ENCODE assay signal across 8 mouse cellular contexts in genomic region chr2:144010282-144011044, GRCm38 (mm10). TPM values are rescaled to one million over a fixed set of nuclear protein-coding genes. Genes with fewer than 3 reads are reported as not detected.
DNase-seq lines count a peak whose midpoint lies in the region; ATAC-seq and TF ChIP-seq lines count a peak whose summit lies in the region.

No protein-coding gene starts in this region.

- intact Hi-C loops in gastrocnemius, adult 2 months (cut with DNase I): loop anchor here (2.0 to 10.0 kb wide), 2 partner anchors 206 to 444 kb away; no protein-coding TSS in a partner anchor
- intact Hi-C loops in left cerebral cortex, adult 2 months (cut with DNase I): loop anchor here (10.0 kb wide), 1 partner anchor 154 kb away; no protein-coding TSS in a partner anchor

- peak; percentile 21 for ATAC-seq in activated CD4-positive, CD25-positive, alpha-beta regulatory T cell, adult 4 months
- ATAC-seq in common myeloid progenitor, adult 5-6 weeks (replicated peaks; ENCODE audit: low read depth, poor library complexity, severe bottlenecking): peak; percentile 29
- peak; percentile 1; the same call in 1 of the 2 replicates for ATAC-seq in hindbrain, embryonic 16.5 days

- under 1% methylated on average over 50 of the region's 107 CpGs for WGBS in hindbrain, embryonic 16.5 days

- H3K27ac ChIP-seq in gastrocnemius, adult 2 months: peak overlapping the region; percentile 98
- peak overlapping the region; percentile 90 for H3K27ac ChIP-seq in hindbrain, embryonic 16.5 days (ENCODE audit: low read depth, low read length)
- peak overlapping the region; percentile 85 for H3K27ac ChIP-seq in left cerebral cortex, adult 2 months

- peak overlapping the region; percentile 88 for H3K9ac ChIP-seq in hindbrain, embryonic 16.5 days (ENCODE audit: low read depth, low read length)

- H3K4me1 ChIP-seq in hindbrain, embryonic 16.5 days (ENCODE audit: control insufficient read depth, insufficient read depth, low read depth, low read length): peaks cover 14% of the 10 kb centered on the region
- peaks cover 53% of the 10 kb centered on the region for H3K4me1 ChIP-seq in megakaryocyte, embryonic 14.5 days

- H3K4me3 ChIP-seq in gastrocnemius, adult 2 months: peak overlapping the region; percentile 98
- H3K4me3 ChIP-seq in hindbrain, embryonic 16.5 days (ENCODE audit: low read length): peak overlapping the region; percentile 94
- peak overlapping the region; percentile 96 for H3K4me3 ChIP-seq in left cerebral cortex, adult 2 months
- H3K4me3 ChIP-seq in megakaryocyte, embryonic 14.5 days (replicated peaks): peak overlapping the region; percentile 97

- no peaks in the 10 kb centered on the region for H3K9me3 ChIP-seq in hindbrain, embryonic 16.5 days (ENCODE audit: control insufficient read depth, low read length)
- H3K9me3 ChIP-seq in megakaryocyte, embryonic 14.5 days: no peaks in the 10 kb centered on the region

- TF ChIP-seq CTCF in gastrocnemius, adult 2 months (IDR thresholded peaks at IDR 0.05): peak; percentile 87
- peak; percentile 79 for TF ChIP-seq CTCF in left cerebral cortex, adult 2 months (IDR thresholded peaks at IDR 0.05)

- H3K4me2 ChIP-seq in hindbrain, embryonic 16.5 days (ENCODE audit: low read length): peak overlapping the region; percentile 68

- no peaks in the 10 kb centered on the region for H3K36me3 ChIP-seq in hindbrain, embryonic 16.5 days (ENCODE audit: control insufficient read depth, insufficient read depth, low read length)
- peaks cover 30% of the 10 kb centered on the region for H3K36me3 ChIP-seq in megakaryocyte, embryonic 14.5 days (replicated peaks; ENCODE audit: low read length)

- H3K27me3 ChIP-seq in hindbrain, embryonic 16.5 days (replicated peaks; ENCODE audit: control insufficient read depth, insufficient read depth, low read length): no peaks in the 10 kb centered on the region
- no peaks in the 10 kb centered on the region for H3K27me3 ChIP-seq in megakaryocyte, embryonic 14.5 days (replicated peaks)

- peak; percentile 91 for DNase-seq in gastrocnemius, adult 2 months
- DNase-seq in left cerebral cortex, adult 2 months (ENCODE audit: extremely low spot score in 1 of 2, low spot score in 2 of 2): peak; percentile 70 to 71
- DNase-seq in right cerebral cortex, adult 18-20 months: peak; percentile 55
- DNase-seq in urinary bladder, postnatal 10 days (ENCODE audit: low spot score): peak; percentile 55

RNA-seq across cellular contexts. Expression of gene Rrbp1, which starts 0.6 kb away (rescaled TPM):
- 10 to 100 TPM; 34.6 to 36.9 TPM for polyA plus RNA-seq in activated CD4-positive, CD25-positive, alpha-beta regulatory T cell, adult 4 months (2017; shearing (Covaris generic))
- 173 and 184 TPM in 2 replicates for total RNA-seq in common myeloid progenitor, adult 5-6 weeks (2017)
- total RNA-seq in gastrocnemius, adult 2 months (2021): 10 to 100 TPM; 33.0 to 55.3 TPM
- 29.2 and 32.8 TPM in 2 replicates for polyA plus RNA-seq in hindbrain, embryonic 16.5 days (2015; fragmentation: Nextera tagmentation; extraction: Ambion mirVana)
- 10 to 100 TPM; 61.2 to 65.6 TPM for total RNA-seq in left cerebral cortex, adult 2 months (2021)
- 84.2 and 386 TPM in 2 replicates for polyA plus RNA-seq in megakaryocyte, embryonic 14.5 days (2012; ENCODE audit: insufficient read depth, low replicate concordance)

RNA-seq across cellular contexts. Expression of gene Banf2, which starts 22.4 kb away (rescaled TPM):
- polyA plus RNA-seq in activated CD4-positive, CD25-positive, alpha-beta regulatory T cell, adult 4 months (2017; shearing (Covaris generic)): not detected
- total RNA-seq in common myeloid progenitor, adult 5-6 weeks (2017): not detected in 2 replicates
- total RNA-seq in gastrocnemius, adult 2 months (2021): not detected
- not detected in 2 replicates for polyA plus RNA-seq in hindbrain, embryonic 16.5 days (2015; fragmentation: Nextera tagmentation; extraction: Ambion mirVana)
- total RNA-seq in left cerebral cortex, adult 2 months (2021): not detected
- polyA plus RNA-seq in megakaryocyte, embryonic 14.5 days (2012; ENCODE audit: insufficient read depth, low replicate concordance): not detected in 2 replicates

Comparison
In these comparisons a context has a peak if more than half of its experiments do, and no peak if none do; other contexts are left out.
1. Peak in every context shown above with its lines: DNase-seq, ATAC-seq, H3K4me3 ChIP-seq and H3K27ac ChIP-seq.